Mouse (Mus musculus) testis, adult 2 months (tissue): ENCODE results near the gene Msl2.

ENCODE experiments used
- CTCF ChIP-seq: fragments of 200-500 bp; IDR thresholded peaks from 2 replicates; pipeline ENCODE4 v1.5.1; 2012; ENCODE audit warnings: low read depth, mild to moderate bottlenecking, inconsistent platforms, low read length, moderate library complexity; ENCODE audit not compliant: control insufficient read depth, insufficient read depth, insufficient replicate concordance
- POLR2A ChIP-seq: fragments of 200-500 bp; IDR thresholded peaks from 2 replicates; pipeline ENCODE4 v1.6.1; 2012; ENCODE audit warnings: low read depth, mild to moderate bottlenecking, inconsistent platforms, low read length, moderate library complexity; ENCODE audit not compliant: control insufficient read depth

DNA sequence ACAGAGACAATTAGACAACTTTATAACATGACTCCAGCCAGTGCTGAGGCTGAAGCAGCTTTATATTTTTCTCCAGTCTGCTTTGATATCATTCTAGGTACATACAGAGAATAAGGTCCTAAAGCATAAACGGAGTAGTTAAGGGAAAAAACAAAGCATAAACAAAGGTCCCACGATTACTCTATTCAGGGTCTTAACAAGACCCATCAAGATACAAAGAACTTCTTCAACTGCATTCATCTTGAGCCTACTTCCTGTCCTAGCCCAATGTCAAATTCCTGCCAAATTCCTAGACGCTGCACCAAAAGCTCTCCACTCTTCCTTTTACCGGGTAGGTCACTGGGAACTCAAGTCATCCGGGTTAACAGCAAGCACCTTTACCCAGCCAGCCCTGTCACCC, 32.4 kb upstream of the Msl2 start:
- TF ChIP-seq POLR2A: no peak
- TF ChIP-seq CTCF: no peak
